Mouse (Mus musculus): ENCODE measurements at regions not wholly inside any gene's neighbourhood (a gene's known extent, or its start where the extent isn't known, plus 50 kb on each side); places are given as distances from the start of the nearest gene placed in this dataset.

- DNase-seq (ENCODE audit: low spot score) = peak; percentile 72
- H3K9ac ChIP-seq (replicated peaks; ENCODE audit: low read length, poor library complexity, severe bottlenecking) = no peak overlapping the region
- no peaks in the 10 kb centered on the region for H3K9me3 ChIP-seq (ENCODE audit: low read length)
- H3K36me3 ChIP-seq (ENCODE audit: insufficient read depth, low read length) = no peaks in the 10 kb centered on the region
- ATAC-seq (ENCODE audit: low FRiP score) = no peak
- no peak overlapping the region for H3K4me3 ChIP-seq (ENCODE audit: low read depth, low read length)
- 0 out of 2 replicates have a peak, but pooled peaks cover 2% of the 10 kb centered on the region for H3K4me1 ChIP-seq (ENCODE audit: insufficient read depth, low read length)
- H3K4me2 ChIP-seq (ENCODE audit: low read depth, low read length, poor library complexity, severe bottlenecking) = no peak overlapping the region
- TF ChIP-seq CTCF (IDR thresholded peaks at IDR 0.05) = no peak
- H3K27ac ChIP-seq (ENCODE audit: low read depth, low read length) = no peak overlapping the region
- no peaks in the 10 kb centered on the region for H3K27me3 ChIP-seq (ENCODE audit: insufficient read depth, low read length)
Observed at GRCm38 (mm10) chr7:138451321-138451720, 53.8 kb upstream of the Tcerg1l start.

- Histone ChIP-seq H3K27ac (ENCODE audit: low read depth, low read length) (no peak overlapping the region), H3K4me3 (ENCODE audit: low read depth, low read length) (no peak overlapping the region), H3K4me2 (ENCODE audit: low read depth, low read length, poor library complexity, severe bottlenecking) (no peak overlapping the region), H3K27me3 (ENCODE audit: insufficient read depth, low read length) (no peaks in the 10 kb centered on the region), H3K4me1 (ENCODE audit: insufficient read depth, low read length) (0 out of 2 replicates have a peak, but pooled peaks cover 2% of the 10 kb centered on the region), H3K9ac (replicated peaks; ENCODE audit: low read length, poor library complexity, severe bottlenecking) (no peak overlapping the region), H3K9me3 (ENCODE audit: low read length) (no peaks in the 10 kb centered on the region), H3K36me3 (ENCODE audit: insufficient read depth, low read length) (no peaks in the 10 kb centered on the region)
- ATAC-seq (ENCODE audit: low FRiP score) = no peak
- TF ChIP-seq CTCF (IDR thresholded peaks at IDR 0.05) = no peak
- DNase-seq (ENCODE audit: low spot score) = peak; percentile 37
- WGBS = 52% methylated on average over 7 of the region's 7 CpGs
Observed at GRCm38 (mm10) chr7:138448519-138448918, 51.0 kb upstream of the Tcerg1l start.

Measured in midbrain, postnatal 0 days (tissue).